Mouse (Mus musculus) testis, adult 2 months (tissue): Measurements from ENCODE around the gene Coq10b. TPM values are rescaled to one million over a fixed set of nuclear protein-coding genes. Genes with fewer than 3 reads are reported as not detected.

ENCODE experiments used
- H3K27ac ChIP-seq: fragments of 200-500 bp; 2 replicates; pipeline ENCODE4 v1.5.1; 2012; ENCODE audit warnings: low read depth, low read length; ENCODE audit not compliant: control insufficient read depth, insufficient read depth
- H3K27me3 ChIP-seq: fragments of 200-500 bp; 2 replicates; pipeline ENCODE4 v1.6.1; 2012; ENCODE audit warnings: mild to moderate bottlenecking, low read length, moderate library complexity; ENCODE audit not compliant: control insufficient read depth, insufficient read depth
- H3K36me3 ChIP-seq: fragments of 200-500 bp; 2 replicates; pipeline ENCODE4 v1.6.1; 2012; ENCODE audit warnings: mild to moderate bottlenecking, low read length; ENCODE audit not compliant: control insufficient read depth, insufficient read depth
- H3K4me1 ChIP-seq: fragments of 200-500 bp; 2 replicates; pipeline ENCODE4 v1.6.1; 2012; ENCODE audit warnings: low read length; ENCODE audit not compliant: control insufficient read depth, insufficient read depth
- H3K4me3 ChIP-seq: fragments of 200-500 bp; 2 replicates; pipeline ENCODE4 v1.5.1; 2012; ENCODE audit warnings: low read depth, mild to moderate bottlenecking, low read length, moderate library complexity, mixed read lengths; ENCODE audit not compliant: control insufficient read depth
- CTCF ChIP-seq: fragments of 200-500 bp; IDR thresholded peaks from 2 replicates; pipeline ENCODE4 v1.5.1; 2012; ENCODE audit warnings: low read depth, mild to moderate bottlenecking, inconsistent platforms, low read length, moderate library complexity; ENCODE audit not compliant: control insufficient read depth, insufficient read depth, insufficient replicate concordance
- POLR2A ChIP-seq: fragments of 200-500 bp; IDR thresholded peaks from 2 replicates; pipeline ENCODE4 v1.6.1; 2012; ENCODE audit warnings: low read depth, mild to moderate bottlenecking, inconsistent platforms, low read length, moderate library complexity; ENCODE audit not compliant: control insufficient read depth
- polyA plus RNA-seq: library from polyadenylated mRNA; depleted of rRNA; stranded (reverse); fragments of >200 nt; gene quantifications from 2 replicates; pipeline ENCODE4 v1.2.3, GENCODE M21; 2012

Gene Coq10b
- polyA plus RNA-seq, 1 experiment: 20.5 TPM

DNA sequence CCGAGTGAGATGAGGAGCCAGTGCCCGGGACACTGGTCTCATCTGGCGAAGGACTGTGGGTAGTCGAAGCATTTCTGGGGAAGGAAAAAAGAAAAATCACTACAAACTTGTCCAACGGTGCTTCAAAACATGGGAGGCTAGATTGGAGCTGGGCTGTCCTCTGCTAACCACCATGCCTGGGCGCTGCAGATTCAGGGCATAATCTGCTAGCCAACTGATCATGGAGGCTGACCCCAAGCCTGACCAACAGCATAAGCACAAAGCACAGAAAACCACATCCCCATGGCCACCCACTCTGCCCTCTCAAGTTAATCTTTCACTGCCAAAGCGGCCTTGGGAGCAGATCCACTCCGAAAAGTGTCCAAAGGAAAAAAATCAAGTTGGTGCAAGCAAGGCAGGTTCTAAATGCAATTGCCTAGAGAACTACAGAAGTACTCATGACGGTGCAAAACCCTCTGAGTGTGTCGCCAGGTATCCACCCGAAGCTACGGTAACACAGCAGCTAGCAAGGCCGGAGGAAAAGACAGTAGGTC is 34.4 kb downstream of the Coq10b start:
- H3K36me3 ChIP-seq: no peaks in the 10 kb centered on the region; the same call in 1 of the 2 replicates
- H3K27me3 ChIP-seq: no peaks in the 10 kb centered on the region
- TF ChIP-seq CTCF: no peak
- no peak for TF ChIP-seq POLR2A
- H3K27ac ChIP-seq: peak overlapping the region; percentile 96
- peak overlapping the region; percentile 99 for H3K4me3 ChIP-seq
- peaks cover 19% of the 10 kb centered on the region for H3K4me1 ChIP-seq

DNA sequence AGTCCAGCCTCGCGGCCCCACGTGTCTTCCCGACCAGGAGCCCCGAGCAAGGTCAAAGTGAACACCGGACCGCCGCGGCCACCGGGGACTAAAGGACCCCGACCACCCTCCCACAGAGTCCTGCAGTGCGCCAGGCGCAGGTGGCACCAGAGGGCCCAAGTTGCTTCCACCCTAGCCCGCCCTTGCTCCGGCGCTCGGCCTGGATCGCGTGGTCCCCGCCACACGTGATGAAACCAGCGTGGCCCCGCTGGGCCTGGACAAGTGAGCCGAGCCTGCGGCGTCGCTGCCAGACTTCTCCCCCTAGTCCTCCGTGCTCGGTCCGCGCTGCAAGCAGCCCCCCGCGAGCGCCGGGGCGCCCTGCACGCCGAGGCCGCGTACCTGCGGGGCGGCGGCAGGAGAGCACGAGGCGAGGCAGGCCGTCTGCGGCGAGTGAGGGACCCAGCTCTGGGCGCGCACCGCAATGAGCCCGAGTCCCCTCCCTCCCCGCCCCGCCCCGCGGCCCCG is 34.9 kb downstream of the Coq10b start:
- Histone ChIP-seq H3K27me3 (no peaks in the 10 kb centered on the region), H3K36me3 (no peaks in the 10 kb centered on the region; the same call in 1 of the 2 replicates), H3K4me3 (peak overlapping the region; percentile 99), H3K27ac (peak overlapping the region; percentile 96), H3K4me1 (peaks cover 19% of the 10 kb centered on the region)
- TF ChIP-seq CTCF (no peak), POLR2A (peak; percentile 71)

DNA sequence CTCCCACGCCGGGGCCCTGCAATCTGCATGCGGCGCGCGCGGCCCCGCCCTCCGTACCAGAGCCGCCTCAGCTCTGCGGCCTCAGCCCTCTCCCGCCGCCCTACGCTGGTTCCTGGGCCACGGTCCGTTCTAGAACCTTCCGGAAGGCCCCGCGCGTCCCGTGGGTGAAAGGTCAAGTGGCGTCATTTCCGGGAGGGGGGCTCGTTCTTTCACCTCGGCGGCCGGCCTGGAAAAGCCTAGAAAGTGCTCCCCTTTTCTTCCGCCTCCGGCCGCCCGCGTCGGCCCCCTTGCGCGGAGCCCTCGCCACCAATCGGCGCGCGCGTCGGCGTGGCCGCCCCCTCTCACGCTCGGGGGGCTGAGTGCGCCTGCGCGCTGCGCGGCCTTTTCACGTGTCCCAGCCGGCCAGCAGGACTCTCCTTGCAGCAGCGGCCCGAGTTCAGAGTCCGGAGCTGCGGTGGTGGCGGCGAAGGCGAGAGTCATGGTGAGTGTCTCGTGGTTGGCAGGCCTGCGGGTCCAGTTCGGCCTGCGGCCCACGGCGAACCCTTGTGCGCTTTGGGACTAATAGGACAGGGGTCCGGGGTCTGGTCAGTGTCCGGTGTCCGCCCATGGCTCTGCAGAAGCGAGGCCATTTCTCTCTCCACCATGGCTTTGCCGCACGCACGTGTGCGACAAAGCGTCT is 35.5 kb downstream of the Coq10b start, which contains the start of the genes Hspe1 and Hspd1:
Hspe1 (plus strand) TSS at position 201 of the 679 bp plus-strand sequence.
Hspd1 (minus strand) TSS at position 312 of the 679 bp plus-strand sequence.
- TF ChIP-seq POLR2A (peak; percentile 90), CTCF (no peak)
- Histone ChIP-seq H3K27me3 (no peaks in the 10 kb centered on the region), H3K4me1 (peaks cover 19% of the 10 kb centered on the region), H3K4me3 (peak within 1 kb of the TSS; percentile 99), H3K36me3 (no peaks in the 10 kb centered on the region; the same call in 1 of the 2 replicates), H3K27ac (peak within 1 kb of the TSS; percentile 96)

DNA sequence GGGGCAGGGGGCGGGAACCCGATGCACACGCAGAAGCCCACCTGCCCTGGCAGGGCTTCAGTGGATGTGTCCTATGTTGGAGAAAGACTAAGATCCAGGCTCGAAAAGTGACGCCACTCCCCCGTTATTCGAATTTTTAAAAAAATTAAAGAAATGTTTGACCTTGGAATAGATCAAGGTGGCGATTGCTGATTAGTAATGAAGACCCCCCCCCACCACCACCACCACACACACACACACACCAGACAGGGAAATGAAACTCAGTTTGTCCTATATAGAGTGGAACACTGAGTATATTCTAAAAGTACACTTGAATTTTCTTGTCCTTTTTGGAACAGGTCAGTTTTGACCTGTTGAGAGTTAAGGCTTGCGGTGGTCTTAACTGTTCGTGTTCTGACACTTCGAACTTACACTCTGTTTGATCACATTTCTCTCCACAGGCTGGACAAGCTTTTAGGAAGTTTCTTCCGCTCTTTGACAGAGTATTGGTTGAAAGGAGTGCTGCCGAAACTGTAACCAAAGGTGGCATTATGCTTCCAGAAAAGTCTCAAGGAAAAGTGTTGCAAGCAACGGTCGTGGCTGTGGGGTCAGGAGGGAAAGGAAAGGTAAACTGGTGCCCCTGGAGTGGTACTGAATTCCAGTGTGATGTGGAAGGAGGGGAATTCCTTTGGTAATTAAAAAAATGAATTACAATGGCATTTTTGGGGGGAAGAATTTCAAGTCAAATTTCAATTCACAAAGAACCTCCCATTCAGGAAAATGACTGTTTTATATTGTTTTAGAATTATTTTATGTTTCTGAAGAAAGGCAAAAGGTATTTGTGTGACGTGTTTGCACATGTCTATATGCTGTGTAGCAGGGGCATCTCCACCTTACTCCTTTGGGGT is 36.3 kb downstream of the Coq10b start:
- H3K27me3 ChIP-seq: no peaks in the 10 kb centered on the region
- H3K4me3 ChIP-seq: peak overlapping the region; percentile 99
- H3K27ac ChIP-seq: peak overlapping the region; percentile 95
- no peaks in the 10 kb centered on the region; the same call in 1 of the 2 replicates for H3K36me3 ChIP-seq
- peaks cover 19% of the 10 kb centered on the region for H3K4me1 ChIP-seq
- no peak for TF ChIP-seq CTCF
- no peak for TF ChIP-seq POLR2A

DNA sequence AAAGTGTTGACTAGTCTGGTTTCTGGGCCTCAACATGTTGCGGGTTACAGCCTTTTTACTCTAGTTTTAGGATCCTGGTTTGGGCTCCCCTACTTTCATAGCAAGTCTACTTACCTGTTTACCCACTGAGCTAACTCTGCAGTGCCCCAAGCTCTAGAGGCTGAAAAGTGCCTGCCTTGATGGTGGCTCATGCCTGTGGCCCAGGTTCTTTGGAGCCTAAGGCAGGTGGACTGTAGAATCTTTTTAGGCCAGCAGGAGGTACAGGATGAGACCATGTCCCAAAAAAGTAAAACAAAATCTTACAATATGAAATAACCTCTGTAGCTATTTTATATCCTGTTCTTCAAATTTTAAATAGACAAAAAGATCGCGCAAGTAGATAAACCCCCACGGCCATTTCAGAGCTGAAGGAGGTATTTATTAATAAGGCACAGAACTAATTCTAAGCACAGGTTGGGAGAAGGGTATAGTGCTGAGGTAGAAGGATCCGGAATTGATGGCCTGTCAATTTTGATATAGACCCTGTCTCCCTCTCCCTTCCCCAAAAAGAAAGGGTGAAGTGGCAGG is 37.0 kb downstream of the Coq10b start:
- no peak overlapping the region for H3K27ac ChIP-seq
- no peaks in the 10 kb centered on the region for H3K27me3 ChIP-seq
- no peak overlapping the region for H3K4me3 ChIP-seq
- TF ChIP-seq CTCF: no peak
- TF ChIP-seq POLR2A: no peak
- H3K4me1 ChIP-seq: peaks cover 19% of the 10 kb centered on the region
- H3K36me3 ChIP-seq: no peaks in the 10 kb centered on the region; the same call in 1 of the 2 replicates

DNA sequence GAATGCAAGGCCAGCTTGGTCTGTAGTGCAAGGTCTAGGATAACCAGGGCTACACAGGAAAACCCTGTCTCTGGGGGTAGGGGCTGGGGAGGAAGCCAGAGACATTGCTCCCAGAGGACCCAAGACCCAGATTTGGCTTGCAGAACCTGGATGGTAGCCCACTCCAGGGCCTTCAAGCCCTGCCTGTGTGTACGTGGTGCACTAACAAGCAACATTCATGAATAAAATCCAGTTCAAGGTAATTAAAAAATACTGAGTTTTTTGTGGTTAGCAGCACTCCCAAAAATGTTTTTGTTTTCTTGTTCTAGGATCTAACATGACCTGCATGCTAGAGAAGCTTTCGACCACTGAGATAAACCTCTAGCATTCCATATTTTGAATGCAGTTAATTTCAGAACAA is 39.5 kb downstream of the Coq10b start:
- TF ChIP-seq POLR2A: no peak
- no peak for TF ChIP-seq CTCF
- H3K27ac ChIP-seq: no peak overlapping the region
- H3K27me3 ChIP-seq: no peaks in the 10 kb centered on the region
- H3K4me1 ChIP-seq: peaks cover 13% of the 10 kb centered on the region
- no peak overlapping the region for H3K4me3 ChIP-seq
- no peaks in the 10 kb centered on the region; the same call in 1 of the 2 replicates for H3K36me3 ChIP-seq

DNA sequence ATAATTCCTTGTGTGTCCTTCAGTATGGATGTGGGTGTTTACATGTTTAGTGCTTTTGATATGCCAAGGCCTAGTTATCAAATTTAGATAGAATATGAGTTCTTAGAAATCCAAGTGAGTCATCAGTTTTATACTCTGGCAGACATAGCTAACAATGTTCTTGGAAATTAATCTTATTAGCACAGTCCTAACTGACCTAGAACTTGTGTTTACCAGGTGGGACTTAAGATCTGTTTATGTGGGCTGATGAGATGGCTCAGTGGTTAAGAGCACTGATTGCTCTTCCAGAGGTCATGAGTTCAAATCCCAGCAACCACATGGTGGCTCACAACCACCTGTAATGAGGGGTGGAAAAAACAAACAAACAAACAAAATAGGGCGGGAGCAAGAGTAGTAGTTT is 39.9 kb downstream of the Coq10b start:
- H3K36me3 ChIP-seq: no peaks in the 10 kb centered on the region; the same call in 1 of the 2 replicates
- no peak for TF ChIP-seq POLR2A
- TF ChIP-seq CTCF: no peak
- no peak overlapping the region for H3K4me3 ChIP-seq
- no peaks in the 10 kb centered on the region for H3K27me3 ChIP-seq
- peaks cover 9% of the 10 kb centered on the region for H3K4me1 ChIP-seq
- H3K27ac ChIP-seq: no peak overlapping the region
